Mouse (Mus musculus) right cerebral cortex, adult 18-20 months (tissue): Measurements from ENCODE around the gene Cops9.
A peak's percentile ranks its signal among the peaks of the same experiment; 100 is the strongest.

ENCODE experiments used
- DNase-seq: peaks from one replicate; pipeline ENCODE4 v3.0.0; 2022; ENCODE audit warnings: mixed read lengths

Cops9 gene

DNA sequence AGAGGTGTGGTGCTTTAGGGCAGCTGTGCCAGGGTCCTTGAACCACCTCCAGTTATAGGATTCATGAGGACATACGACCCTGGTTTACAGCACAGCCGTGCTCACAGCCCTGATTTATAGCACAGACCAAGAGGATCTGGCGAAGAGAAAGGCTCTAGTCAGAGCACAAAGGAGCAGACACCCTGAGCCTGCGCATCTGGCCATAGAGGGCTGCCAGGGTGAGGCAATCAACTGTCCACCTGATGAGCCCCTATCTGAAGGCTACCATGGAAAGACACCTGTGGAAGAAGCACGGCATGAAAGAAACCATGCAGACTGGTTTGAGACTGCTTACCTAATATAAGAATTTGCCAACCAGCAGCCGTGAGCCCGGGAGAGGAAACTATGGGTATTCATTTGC is 4.8 kb upstream of the Cops9 start:
- DNase-seq = no peak

DNA sequence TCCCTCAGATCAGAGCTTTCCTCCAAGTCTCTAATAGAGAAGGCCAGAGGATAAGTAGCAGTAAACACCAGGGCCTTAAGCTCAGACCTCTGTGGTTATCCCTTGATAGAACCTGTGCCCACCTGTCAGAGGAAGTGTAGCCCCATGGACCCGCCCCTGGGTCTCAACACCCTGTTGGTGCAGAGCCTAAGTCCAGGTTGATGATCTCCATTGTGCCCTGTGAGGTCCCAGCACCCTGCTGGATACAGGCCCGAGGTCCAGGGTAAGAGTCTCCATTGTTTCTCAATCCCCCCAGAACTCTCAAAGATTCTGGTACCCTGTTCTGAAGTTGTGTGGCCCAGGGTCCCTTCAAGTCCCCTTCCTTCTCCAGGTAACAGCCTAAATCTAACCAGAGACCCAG is 4.3 kb upstream of the Cops9 start:
- DNase-seq = no peak

DNA sequence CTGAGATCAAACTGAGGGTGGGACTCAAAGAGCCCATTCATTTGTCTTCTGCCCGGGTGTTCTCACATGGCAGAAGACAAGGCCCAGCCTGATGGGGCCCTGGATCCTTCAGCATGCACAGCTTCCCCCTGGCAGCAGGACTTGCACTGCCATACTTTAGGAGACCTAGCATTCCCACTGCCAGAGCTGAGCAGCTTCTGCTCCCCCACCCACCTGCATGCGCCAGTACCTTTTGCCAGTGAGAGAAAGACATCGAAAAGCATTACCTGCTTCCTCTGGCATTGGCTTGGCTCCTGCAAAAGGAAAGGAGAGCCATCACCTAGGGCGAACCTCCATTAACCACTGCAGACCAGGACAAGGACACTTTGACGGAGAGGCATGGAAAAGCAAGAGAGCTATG is 3.1 kb upstream of the Cops9 start:
- DNase-seq = no peak

DNA sequence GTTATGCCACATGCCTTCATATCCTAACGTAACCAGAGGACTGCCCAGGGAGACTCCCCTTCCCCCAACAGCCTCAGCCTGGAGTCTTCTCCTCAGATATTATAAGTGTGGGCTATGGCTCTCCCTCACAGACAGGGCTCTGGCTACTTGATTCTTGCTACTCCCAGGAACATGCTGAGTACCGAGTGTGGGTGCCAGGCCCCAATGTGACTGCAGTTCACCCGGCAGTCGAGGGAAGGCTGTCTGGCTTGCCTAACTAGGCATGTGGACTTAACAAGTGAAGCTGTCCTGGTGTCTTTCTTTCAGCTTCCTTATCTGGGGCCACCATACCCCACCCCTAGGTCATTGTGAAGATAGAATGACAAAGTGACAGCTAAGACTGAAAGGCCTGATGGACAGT is 1.9 kb upstream of the Cops9 start:
- DNase-seq = no peak

GRCm38 (mm10) chr1:92640393-92640792 is 1.4 kb downstream of the Cops9 start:
- DNase-seq = no peak

- DNase-seq = no peak
Observed at GRCm38 (mm10) chr1:92638736-92639135, 3.0 kb downstream of the Cops9 start.

GRCm38 (mm10) chr1:92638181-92638580 is 3.6 kb downstream of the Cops9 start:
- peak; percentile 84 for DNase-seq

GRCm38 (mm10) chr1:92637501-92638172 is 4.1 kb downstream of the Cops9 start:
- DNase-seq = no peak

- DNase-seq = no peak
Observed at GRCm38 (mm10) chr1:92636676-92637075, 5.1 kb downstream of the Cops9 start.

DNA sequence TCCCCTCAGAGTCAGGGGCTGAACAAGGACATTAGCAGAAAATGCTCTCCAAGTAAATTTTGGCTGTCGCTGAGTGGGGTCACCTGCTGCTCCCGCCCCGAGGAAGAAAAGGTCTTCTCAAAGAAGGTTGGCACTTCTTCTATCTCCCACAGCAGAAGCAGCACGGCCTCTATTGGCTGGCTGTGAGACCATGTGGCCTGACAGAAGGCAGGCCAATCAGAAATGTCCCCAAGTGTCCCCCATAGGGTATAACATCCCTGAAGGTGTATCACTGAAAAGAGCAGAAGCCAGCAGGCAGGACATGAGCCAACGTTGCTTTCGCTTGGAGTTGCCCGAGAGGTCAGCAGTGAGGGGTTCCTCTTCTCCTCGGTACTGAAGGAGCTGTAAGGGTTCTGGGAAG is 5.8 kb downstream of the Cops9 start:
- no peak for DNase-seq

- no peak for DNase-seq
Observed at GRCm38 (mm10) chr1:92634976-92635599, 6.7 kb downstream of the Cops9 start.

GRCm38 (mm10) chr1:92634569-92634968 is 7.2 kb downstream of the Cops9 start:
- DNase-seq = no peak

DNA sequence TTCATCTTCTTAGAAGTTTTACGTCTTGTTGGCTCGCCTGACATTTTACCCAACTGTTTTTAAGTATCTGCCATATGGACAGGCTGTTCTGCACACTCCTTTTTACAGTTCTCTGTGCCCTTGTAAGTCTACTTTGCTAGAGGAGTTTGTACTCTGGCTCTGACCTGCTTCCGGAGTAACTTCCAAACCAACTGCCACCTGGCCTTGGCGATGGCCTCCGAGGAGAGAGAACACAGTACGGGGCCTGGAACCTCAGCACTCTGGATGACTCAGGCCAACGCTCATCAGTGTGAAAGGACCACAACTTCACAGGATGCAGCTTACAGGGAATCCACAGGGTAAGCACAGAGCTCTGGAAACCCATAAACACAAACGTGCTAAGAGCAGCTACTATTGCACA is 8.1 kb downstream of the Cops9 start:
- no peak for DNase-seq

GRCm38 (mm10) chr1:92632948-92633347 is 8.8 kb downstream of the Cops9 start:
- no peak for DNase-seq

DNA sequence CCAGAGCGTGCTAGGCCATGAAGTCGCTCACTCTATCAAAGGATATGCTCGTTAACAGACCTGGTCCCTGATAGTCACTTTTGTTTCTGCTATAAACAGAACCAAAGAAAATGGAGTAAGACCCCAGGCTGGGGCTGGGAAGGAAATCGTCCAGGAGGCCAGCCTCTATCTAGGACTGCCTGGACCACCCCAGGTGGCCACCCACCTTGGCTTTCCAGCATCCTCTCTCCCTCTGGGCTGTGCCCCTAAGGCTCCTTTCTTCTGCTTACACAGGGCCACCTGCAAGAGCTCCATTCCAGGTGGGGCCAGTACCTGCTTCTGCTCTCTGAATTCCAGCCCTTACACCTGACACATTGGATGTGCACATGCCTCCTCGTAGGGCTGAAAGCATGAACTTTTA is 9.6 kb downstream of the Cops9 start:
- DNase-seq = no peak

DNA sequence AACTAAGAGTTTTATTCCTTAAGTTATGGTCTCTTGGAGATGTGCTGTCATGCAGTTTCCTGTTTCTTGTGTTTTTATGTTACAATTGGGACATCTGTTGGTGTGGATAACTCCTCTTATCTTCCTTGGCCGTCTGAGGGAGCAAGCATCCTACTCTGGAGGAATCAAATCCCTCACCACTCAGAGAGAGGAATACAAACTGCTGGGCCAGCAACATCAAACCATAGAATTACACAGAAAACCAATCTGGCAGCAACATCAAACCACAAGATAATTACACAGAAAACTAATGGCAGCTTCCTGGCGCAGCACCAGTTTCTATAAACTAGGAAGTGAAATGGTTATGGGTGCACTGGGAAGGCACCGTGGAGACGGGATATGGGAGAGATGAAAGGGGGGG is 13.6 kb downstream of the Cops9 start:
- DNase-seq = no peak

GRCm38 (mm10) chr1:92618360-92618759 is 23.4 kb downstream of the Cops9 start:
- DNase-seq = no peak

- DNase-seq = no peak
Observed at GRCm38 (mm10) chr1:92617488-92617887, 24.3 kb downstream of the Cops9 start, which contains the start of gene Olfr12. Gene Olfr12, plus strand, starts transcription at chr1:92617788.

- no peak for DNase-seq
Observed at GRCm38 (mm10) chr1:92616046-92616445, 25.7 kb downstream of the Cops9 start.

- no peak for DNase-seq
Observed at GRCm38 (mm10) chr1:92614516-92614915, 27.3 kb downstream of the Cops9 start.

- DNase-seq = no peak
Observed at GRCm38 (mm10) chr1:92613175-92613574, 28.6 kb downstream of the Cops9 start.

GRCm38 (mm10) chr1:92611008-92611407 is 30.8 kb downstream of the Cops9 start:
- DNase-seq = peak; percentile 44

GRCm38 (mm10) chr1:92607711-92608110 is 34.1 kb downstream of the Cops9 start:
- DNase-seq = no peak

DNA sequence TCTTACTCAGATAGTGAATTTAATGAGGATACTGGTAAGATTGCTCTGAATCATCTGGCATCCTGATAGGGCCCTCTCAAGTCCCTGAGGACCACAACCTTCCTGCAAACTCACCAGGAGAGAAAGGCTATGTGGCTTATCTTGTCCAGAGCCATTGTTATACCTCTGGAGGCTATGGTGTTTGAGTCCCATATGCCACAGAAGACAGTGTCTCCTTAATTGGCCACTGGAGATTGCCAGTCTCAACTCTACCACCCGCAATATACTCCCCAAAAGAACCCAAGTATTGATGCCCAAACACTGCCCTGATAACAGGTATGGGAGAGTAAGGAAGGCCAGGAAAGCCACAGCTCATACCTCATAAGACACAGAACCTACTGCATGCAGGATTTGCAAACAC is 36.3 kb downstream of the Cops9 start, which contains the start of gene Olfr1410:
Olfr1410 (plus strand) TSS at position 301 of the 400 bp plus-strand sequence.
- no peak for DNase-seq

- no peak for DNase-seq
Observed at GRCm38 (mm10) chr1:92596019-92596418, 45.8 kb downstream of the Cops9 start.
